Mouse (Mus musculus) ES-CJ7 (cell line): ENCODE data around the gene Gm45799.

Source experiments
- DNase-seq: peaks from one replicate; pipeline ENCODE4 v3.0.0; 2011; ENCODE audit warnings: low read depth, low spot score

Gm45799 gene

DNA sequence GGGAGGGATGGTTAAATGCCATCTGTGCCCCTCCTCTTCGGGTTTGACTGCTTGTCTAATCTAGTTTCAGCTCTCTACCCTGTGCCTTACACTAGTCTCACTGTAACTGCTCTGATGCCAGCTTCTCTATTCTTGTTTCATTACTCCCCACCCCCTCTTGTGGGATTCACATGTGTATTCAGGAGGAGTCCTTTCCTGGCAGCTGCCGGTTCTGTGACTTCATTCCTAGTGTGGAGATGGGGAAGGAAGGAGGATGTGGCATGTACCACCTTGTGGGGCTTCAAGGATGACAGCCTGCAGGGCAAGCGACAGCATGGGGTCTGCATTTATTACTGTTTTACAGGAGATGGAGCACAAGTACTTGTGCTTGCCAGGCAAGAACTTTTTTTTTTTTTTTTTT lies 1.6 kb downstream of the Gm45799 start:
- DNase-seq: no peak

DNA sequence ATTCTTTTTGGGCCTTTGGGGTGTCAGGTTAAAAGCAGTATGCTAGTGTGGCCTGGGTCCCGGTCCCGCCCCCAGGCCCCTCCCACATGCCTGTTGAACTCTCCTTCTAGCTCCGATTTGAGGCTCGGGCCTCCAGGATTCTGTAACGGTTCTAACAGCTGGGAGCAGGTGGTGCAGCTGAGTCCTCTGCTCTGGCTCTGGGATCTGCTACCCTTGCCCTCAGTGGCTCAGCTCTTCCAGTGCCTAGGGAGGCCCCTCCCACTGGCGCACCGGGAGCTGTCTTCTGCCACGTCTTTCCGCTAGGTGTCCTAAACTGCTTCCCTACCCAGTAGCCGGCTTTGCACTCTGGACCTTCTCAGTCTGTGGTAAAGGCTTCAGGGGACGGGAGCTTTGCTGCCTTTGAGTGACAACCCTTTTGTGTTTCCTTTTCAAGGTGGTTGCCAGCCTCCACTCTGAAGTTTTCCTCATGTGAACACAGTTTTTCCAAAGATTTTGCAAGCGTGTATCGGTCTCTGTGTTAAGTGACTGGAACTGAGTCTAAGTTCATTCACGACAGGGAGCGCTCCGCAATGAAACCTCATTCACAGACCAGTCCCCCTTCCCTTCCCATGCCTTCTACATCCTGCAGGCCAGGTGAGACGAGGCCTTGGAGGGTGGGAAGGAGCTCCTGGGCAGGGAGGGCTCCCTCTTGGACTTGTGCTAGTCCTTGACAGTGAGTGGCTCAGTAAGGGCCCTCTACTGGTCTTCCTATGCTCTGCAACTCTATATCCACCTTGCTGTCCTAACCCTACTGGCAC lies 10.5 kb downstream of the Gm45799 start, which contains the start of gene Dnhd1:
Dnhd1 (plus strand) TSS at position 189 of the 797 bp plus-strand sequence.
- peak; percentile 90 for DNase-seq

DNA sequence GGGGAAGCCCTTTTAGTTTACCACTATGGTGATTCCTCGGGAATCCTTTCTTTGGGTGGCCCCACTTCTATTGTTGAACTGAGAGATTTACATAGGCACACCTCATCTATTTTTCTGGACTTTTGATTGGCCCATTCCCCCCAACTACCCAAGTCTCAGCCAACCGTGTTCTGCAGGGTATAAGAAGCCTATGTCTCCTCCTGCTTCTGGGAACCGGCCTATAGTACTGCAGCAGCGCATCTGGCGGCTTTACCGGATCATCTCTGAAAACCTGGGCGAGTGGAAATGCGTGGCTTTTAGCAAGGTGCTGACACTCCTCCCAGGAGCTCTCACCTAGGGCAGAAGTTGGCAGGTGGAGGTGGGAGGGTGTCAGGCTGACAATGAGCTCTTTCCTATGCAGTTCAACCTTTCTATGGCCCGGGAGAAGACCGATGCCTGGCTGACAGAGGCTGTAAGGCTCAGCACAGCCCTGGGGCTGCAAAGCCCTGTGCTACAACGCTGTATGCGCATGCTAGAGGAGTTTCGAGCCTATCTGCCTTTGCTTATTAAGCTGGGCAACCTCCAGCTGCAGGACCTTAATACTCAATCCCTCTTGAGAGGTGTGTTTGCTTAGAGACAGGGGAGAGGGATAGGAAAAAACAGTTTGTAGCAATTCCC lies 45.3 kb downstream of the Gm45799 start:
- peak; percentile 63 for DNase-seq

DNA sequence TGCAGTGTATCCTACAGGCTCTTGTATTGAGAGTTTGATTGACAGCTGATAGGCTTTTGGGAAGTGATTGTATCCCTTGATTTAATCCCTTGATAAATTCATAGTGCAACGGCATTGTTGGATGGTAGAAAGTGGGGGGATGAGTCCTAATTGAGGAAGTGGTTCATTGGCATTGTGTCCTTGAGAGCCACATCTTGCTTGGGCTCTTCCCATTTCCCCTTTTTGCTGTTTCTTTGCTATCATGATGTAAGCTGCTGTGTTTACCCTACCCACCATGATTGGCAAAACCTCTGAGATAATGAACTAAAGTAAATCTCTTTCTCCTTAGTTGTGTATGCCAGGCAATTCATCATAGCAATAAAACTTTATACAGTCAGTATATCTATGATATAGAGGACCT lies 50.5 kb downstream of the Gm45799 start:
- no peak for DNase-seq

DNA sequence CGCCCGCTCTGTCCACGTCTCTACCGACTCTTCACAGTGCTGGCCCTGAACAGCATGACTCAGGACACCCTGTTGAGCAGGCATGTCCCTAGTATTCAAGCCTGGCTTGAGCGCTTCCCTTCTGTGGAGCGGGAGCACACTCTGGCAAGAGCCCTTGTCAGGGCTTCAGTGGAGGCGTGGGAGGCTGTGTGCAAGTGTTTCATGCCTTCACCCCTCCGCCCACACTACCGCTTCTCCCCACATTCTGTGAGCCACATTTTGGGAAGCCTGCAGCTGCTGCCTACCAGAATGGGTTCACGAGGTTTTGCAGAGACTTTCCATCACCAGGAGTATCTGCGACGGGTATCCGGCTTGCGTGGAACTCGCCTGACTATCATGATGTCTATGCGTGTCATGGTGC lies 62.8 kb downstream of the Gm45799 start:
- no peak for DNase-seq

DNA sequence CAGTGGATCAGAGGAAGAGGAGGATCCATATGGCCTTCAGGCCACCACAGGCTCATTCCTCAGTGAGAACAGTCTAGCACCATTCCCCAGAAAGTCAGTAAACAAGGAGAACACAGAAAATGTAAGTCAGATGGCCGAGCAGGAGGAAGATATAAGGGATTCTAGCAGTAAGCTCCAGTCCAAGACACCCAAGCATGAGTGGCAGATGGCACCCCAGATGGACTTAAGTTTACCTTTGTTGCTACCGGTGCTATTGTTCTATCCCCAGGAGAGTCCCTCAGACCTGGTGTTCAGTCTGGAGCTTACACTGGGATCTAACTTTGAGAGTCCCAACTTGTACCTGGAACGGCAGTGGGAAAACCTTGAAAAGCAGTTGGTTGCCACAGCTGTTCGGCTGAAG lies 63.5 kb downstream of the Gm45799 start:
- no peak for DNase-seq

DNA sequence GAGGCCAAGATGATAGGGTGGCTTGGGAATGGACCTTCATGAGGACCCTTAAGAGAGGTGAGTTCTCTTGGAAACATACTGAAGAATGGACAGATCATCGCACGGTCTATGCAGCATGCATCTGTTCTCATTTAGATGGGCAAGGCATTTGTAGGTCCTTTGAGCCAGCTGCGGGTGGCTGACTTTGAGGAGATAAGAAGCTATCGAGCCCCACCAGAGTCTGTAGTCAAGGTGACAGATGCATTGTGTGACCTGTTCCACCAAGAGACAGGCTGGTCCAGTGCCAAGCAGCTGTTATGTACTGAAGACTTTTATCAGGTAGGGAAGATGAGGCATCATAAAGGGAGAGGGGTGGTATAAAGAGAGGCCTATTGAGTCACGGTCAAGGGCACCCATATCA lies 68.4 kb downstream of the Gm45799 start:
- DNase-seq: no peak

DNA sequence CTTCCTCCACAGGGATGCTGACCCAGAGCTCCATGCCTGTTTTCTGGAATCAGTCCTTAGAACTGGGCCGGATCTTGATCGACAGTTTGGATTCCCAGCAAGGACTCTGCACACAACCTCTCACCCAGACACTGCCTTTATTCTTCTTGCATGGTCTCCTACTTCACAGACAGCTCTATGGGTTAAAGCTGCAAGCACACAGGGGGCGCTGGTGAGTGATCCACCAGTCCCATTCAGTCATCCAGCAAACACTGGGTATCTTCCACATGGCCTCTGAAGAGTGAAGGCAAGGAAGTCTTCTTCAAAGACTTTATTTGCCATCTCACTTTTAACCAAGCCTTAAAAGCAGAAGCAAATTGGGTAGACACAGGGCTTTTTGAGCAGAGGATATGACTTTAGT lies 75.0 kb downstream of the Gm45799 start:
- peak; percentile 23 for DNase-seq

DNA sequence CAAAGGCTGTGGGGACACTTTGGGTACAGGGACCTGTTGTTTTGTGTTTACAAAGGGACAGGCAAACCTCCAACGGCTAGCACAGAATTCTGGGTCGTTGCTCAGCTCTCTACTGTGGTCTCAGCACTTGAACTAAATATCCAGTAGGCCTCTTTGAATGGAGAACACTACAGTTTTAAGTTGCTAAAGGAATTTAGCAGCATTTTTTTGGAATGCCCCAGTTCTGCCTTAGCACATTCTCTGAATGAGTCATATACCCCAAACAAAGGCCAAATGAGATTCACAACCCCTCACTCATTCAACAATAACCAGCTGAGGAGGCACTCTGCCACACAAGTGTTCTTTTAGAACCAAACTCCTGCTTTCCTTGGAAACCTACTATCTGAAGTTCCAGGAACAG lies 81.6 kb downstream of the Gm45799 start:
- DNase-seq: no peak

DNA sequence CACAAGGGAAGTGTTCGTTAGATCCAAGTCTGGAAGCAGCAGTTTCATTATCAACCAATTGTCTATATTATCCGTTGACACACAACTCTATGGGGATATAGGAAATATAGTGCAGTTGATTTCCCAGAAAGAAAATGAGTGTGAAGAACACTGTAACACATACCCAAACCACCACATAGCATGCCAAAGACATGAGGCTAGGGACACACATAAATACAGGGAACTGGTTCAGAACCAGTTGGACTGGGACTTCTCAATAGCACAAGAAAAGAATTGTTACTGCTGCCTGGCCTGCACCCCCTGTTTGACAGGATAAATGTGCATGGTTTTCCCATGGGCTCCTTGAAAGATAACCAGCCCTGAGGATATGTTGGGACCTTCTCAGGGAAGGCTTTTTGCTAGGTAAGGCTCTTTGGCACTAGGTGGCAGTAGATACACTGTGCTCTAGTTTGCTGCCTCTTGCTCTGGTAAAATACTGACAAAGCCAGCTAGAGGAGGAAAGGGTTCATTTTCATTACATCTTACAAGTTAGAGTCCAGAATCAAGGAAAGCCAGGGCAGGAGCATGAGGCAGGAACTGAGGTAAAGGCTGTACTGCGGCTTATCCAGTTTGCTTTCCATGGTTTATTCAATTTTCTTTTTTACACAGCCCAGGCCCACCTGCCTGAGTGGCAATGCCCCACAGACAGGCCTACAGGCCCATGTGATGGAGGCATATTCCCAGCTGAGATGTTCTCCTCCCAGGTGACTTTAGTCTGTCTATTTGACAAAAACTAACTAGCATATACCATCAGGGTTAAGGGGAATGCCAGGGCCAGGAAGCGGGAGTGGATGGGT lies 86.0 kb downstream of the Gm45799 start:
- DNase-seq: peak; percentile 67

DNA sequence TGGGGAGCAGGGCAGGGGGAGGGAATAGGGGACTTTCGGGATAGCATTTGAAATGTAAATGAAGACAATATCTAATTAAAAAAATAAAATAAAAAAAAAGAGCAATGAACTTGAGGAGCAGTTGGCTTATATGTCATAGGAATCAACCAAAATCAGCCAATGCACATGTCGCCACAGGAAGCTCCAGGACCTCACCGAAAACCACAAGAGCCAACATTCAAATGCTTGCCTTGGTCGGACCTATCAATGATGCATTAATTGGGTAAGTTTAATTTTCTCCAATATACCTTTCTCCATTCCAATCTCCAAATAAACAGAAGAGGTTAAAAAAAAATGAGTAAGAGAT lies 86.6 kb downstream of the Gm45799 start:
- no peak for DNase-seq

DNA sequence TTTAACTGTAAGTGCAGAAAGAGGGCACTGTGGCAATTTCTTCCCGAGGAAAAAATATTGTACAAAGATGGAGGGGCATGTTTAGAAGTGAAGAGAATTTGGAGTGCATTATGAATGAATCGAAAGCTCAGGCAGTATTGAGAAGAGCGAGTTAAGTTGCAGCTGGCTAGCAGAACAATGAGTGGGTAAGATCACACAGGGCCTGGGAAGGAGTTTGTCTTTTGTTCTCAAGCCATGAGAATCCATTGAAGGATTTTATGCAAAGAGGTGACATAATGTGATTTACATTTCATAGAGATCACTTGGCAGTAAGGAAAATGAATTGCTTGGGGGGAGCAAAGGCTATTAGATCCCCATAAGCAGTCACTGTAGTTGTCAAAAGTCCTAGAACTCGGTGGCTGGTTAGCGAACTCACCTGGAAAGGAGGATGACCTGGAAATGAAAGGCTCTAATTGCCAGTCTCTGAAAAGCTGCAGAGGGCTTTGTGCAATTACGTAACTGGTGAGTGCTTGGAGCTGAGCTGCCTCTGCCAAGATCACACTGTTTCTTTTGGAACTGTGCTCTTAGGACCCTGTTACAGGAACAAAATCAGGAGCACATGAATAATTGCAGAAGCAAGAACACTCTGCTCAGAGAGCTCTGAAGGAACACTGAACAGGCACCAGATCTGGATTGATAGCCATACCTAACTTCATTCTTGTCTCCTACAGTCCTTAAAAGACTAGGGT lies 88.5 kb downstream of the Gm45799 start:
- DNase-seq: no peak

DNA sequence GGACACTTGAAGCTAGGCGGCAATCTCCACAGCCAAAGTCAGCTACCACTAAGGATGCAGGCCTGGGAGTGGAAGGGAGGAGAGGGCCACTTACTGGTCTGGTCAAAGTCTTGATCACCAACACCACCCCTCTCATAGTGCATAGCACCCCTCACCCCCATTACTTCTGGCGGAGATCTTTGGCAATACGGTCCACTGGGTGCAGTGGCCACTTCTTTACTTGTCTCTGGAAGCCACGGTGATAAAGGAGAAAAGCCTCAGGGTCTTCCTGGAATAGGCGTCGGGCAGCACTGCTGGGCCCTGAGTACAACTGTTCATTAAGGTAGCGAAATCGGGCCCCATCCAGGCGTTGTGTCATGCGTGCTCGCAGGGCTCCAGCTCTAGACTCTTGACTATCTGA lies 93.5 kb downstream of the Gm45799 start:
- DNase-seq: no peak
